Mouse (Mus musculus): Measurements from ENCODE around the gene Ddx39.
A peak's percentile ranks its signal among the peaks of the same experiment; 100 is the strongest.

Ddx39 gene

GRCm38 (mm10) chr8:83768526-83768925 lies 53.5 kb downstream of the Ddx39 start:
- DNase-seq (ENCODE audit: low spot score), result no peak

GRCm38 (mm10) chr8:83769720-83770119 lies 54.7 kb downstream of the Ddx39 start:
- no peak for DNase-seq (ENCODE audit: low spot score)

GRCm38 (mm10) chr8:83770669-83771068 lies 55.7 kb downstream of the Ddx39 start:
- DNase-seq (ENCODE audit: low spot score), result no peak

GRCm38 (mm10) chr8:83771791-83772190 lies 56.8 kb downstream of the Ddx39 start:
- no peak for DNase-seq (ENCODE audit: low spot score)

- peak; percentile 48 for DNase-seq (ENCODE audit: low spot score)
These were observed 57.9 kb downstream of the Ddx39 start for GRCm38 (mm10) chr8:83772701-83773451.

- DNase-seq (ENCODE audit: low spot score), result no peak
These were observed 58.5 kb downstream of the Ddx39 start for GRCm38 (mm10) chr8:83773452-83773846.

GRCm38 (mm10) chr8:83774221-83774620 lies 59.2 kb downstream of the Ddx39 start:
- no peak for DNase-seq (ENCODE audit: low spot score)
